Mouse (Mus musculus): ENCODE results near the gene Bicra.

The Bicra gene

GRCm38 (mm10) chr7:16047338-16048146 lies at the start of gene Bicra:
TSS of gene Bicra (minus strand) at chr7:16047921.
- DNase-seq (ENCODE audit: low read depth, low spot score) = peak; percentile 78

GRCm38 (mm10) chr7:16094592-16094991 lies 46.9 kb upstream of the Bicra start:
- DNase-seq (ENCODE audit: low read depth, low spot score) = no peak

- DNase-seq (ENCODE audit: low read depth, low spot score) = no peak
Observed at GRCm38 (mm10) chr7:16087587-16087986, 39.9 kb upstream of the Bicra start.

- no peak for DNase-seq (ENCODE audit: low read depth, low spot score)
Observed at GRCm38 (mm10) chr7:16083361-16083760, 35.6 kb upstream of the Bicra start.

GRCm38 (mm10) chr7:16080581-16080980 lies 32.9 kb upstream of the Bicra start:
- DNase-seq (ENCODE audit: low read depth, low spot score) = no peak

- DNase-seq (ENCODE audit: low read depth, low spot score) = no peak
Observed at GRCm38 (mm10) chr7:16079947-16080346, 32.2 kb upstream of the Bicra start.

- DNase-seq (ENCODE audit: low read depth, low spot score) = no peak
Observed at GRCm38 (mm10) chr7:16071906-16072305, 24.2 kb upstream of the Bicra start.

- no peak for DNase-seq (ENCODE audit: low read depth, low spot score)
Observed at GRCm38 (mm10) chr7:16070846-16071245, 23.1 kb upstream of the Bicra start.

- peak; percentile 54 for DNase-seq (ENCODE audit: low read depth, low spot score)
Observed at GRCm38 (mm10) chr7:16063490-16063889, 15.8 kb upstream of the Bicra start.

GRCm38 (mm10) chr7:16062099-16062420 lies 14.3 kb upstream of the Bicra start:
- DNase-seq (ENCODE audit: low read depth, low spot score) = peak; percentile 21

GRCm38 (mm10) chr7:16061219-16062098 lies 13.7 kb upstream of the Bicra start, which contains the start of gene Zfp541:
TSS of gene Zfp541 (plus strand) at chr7:16061814.
- peak; percentile 72 for DNase-seq (ENCODE audit: low read depth, low spot score)

GRCm38 (mm10) chr7:16057136-16057534 lies 9.4 kb upstream of the Bicra start:
- DNase-seq (ENCODE audit: low read depth, low spot score) = no peak

- DNase-seq (ENCODE audit: low read depth, low spot score) = peak; percentile 57
Observed at GRCm38 (mm10) chr7:16056459-16057135, 8.9 kb upstream of the Bicra start.

GRCm38 (mm10) chr7:16055665-16056064 lies 7.9 kb upstream of the Bicra start:
- no peak for DNase-seq (ENCODE audit: low read depth, low spot score)

- no peak for DNase-seq (ENCODE audit: low read depth, low spot score)
Observed at GRCm38 (mm10) chr7:16054966-16055365, 7.2 kb upstream of the Bicra start.

- DNase-seq (ENCODE audit: low read depth, low spot score) = no peak
Observed at GRCm38 (mm10) chr7:16053105-16053504, 5.4 kb upstream of the Bicra start.

- peak; percentile 98 for DNase-seq (ENCODE audit: low read depth, low spot score)
Observed at GRCm38 (mm10) chr7:16052684-16053083, 5.0 kb upstream of the Bicra start.

GRCm38 (mm10) chr7:16051883-16052595 lies 4.3 kb upstream of the Bicra start:
- peak; percentile 92 for DNase-seq (ENCODE audit: low read depth, low spot score)

GRCm38 (mm10) chr7:16050600-16050999 lies 2.9 kb upstream of the Bicra start:
- no peak for DNase-seq (ENCODE audit: low read depth, low spot score)

GRCm38 (mm10) chr7:16049576-16049915 lies 1.8 kb upstream of the Bicra start:
- DNase-seq (ENCODE audit: low read depth, low spot score) = no peak
